Mouse (Mus musculus): ENCODE measurements around the gene Hs3st3b1. TPM values are rescaled to one million over a fixed set of nuclear protein-coding genes. Genes with fewer than 3 reads are reported as not detected.

Hs3st3b1 gene
- polyA plus RNA-seq, 1 experiment from 2014 or later, result 9.6 TPM

- Histone ChIP-seq H3K9me3 (replicated peaks; ENCODE audit: control insufficient read depth, low read length) (no peaks in the 10 kb centered on the region), H3K27ac (ENCODE audit: low read length) (peak overlapping the region; percentile 77), H3K27me3 (ENCODE audit: control insufficient read depth, insufficient read depth, low read length) (0 out of 2 replicates have a peak, but pooled peaks cover 3% of the 10 kb centered on the region), H3K4me1 (ENCODE audit: control insufficient read depth, insufficient read depth, low read length) (peaks cover 21% of the 10 kb centered on the region), H3K36me3 (ENCODE audit: control insufficient read depth, insufficient read depth, low read length) (no peaks in the 10 kb centered on the region), H3K4me2 (ENCODE audit: low read depth, low read length) (no peak overlapping the region), H3K9ac (ENCODE audit: low read length) (peak overlapping the region; percentile 4; the same call in 1 of the 2 replicates), H3K4me3 (replicated peaks; ENCODE audit: low read length) (no peak overlapping the region)
- whole genome bisulfite sequencing, result 38% methylated on average over 7 of the region's 7 CpGs
- ATAC-seq (ENCODE audit: insufficient read depth, low FRiP score), result peak; percentile 51
Measured at GRCm38 (mm10) chr11:63956748-63957147, 34.7 kb upstream of the Hs3st3b1 start.

GRCm38 (mm10) chr11:63953887-63954286, 31.8 kb upstream of the Hs3st3b1 start:
- H3K9ac ChIP-seq (ENCODE audit: low read length), result no peak overlapping the region
- H3K4me1 ChIP-seq (ENCODE audit: control insufficient read depth, insufficient read depth, low read length), result peaks cover 21% of the 10 kb centered on the region
- no peak overlapping the region for H3K4me2 ChIP-seq (ENCODE audit: low read depth, low read length)
- no peak overlapping the region for H3K27ac ChIP-seq (ENCODE audit: low read length)
- H3K36me3 ChIP-seq (ENCODE audit: control insufficient read depth, insufficient read depth, low read length), result no peaks in the 10 kb centered on the region
- 81% methylated on average over 2 of the region's 2 CpGs for WGBS
- no peak for ATAC-seq (ENCODE audit: insufficient read depth, low FRiP score)
- H3K9me3 ChIP-seq (replicated peaks; ENCODE audit: control insufficient read depth, low read length), result no peaks in the 10 kb centered on the region
- H3K4me3 ChIP-seq (replicated peaks; ENCODE audit: low read length), result no peak overlapping the region
- 0 out of 2 replicates have a peak, but pooled peaks cover 3% of the 10 kb centered on the region for H3K27me3 ChIP-seq (ENCODE audit: control insufficient read depth, insufficient read depth, low read length)

- Histone ChIP-seq H3K4me1 (ENCODE audit: control insufficient read depth, insufficient read depth, low read length) (peaks cover 21% of the 10 kb centered on the region), H3K9me3 (replicated peaks; ENCODE audit: control insufficient read depth, low read length) (no peaks in the 10 kb centered on the region), H3K4me3 (replicated peaks; ENCODE audit: low read length) (no peak overlapping the region), H3K9ac (ENCODE audit: low read length) (no peak overlapping the region), H3K4me2 (ENCODE audit: low read depth, low read length) (peak overlapping the region; percentile 37), H3K36me3 (ENCODE audit: control insufficient read depth, insufficient read depth, low read length) (no peaks in the 10 kb centered on the region), H3K27ac (ENCODE audit: low read length) (no peak overlapping the region), H3K27me3 (ENCODE audit: control insufficient read depth, insufficient read depth, low read length) (peaks cover 6% of the 10 kb centered on the region; the same call in 1 of the 2 replicates)
- no peak for ATAC-seq (ENCODE audit: insufficient read depth, low FRiP score)
- WGBS, result 47% methylated on average over 4 of the region's 4 CpGs
Measured at GRCm38 (mm10) chr11:63952743-63953191, 30.7 kb upstream of the Hs3st3b1 start.

- 10% methylated on average over 19 of the region's 19 CpGs for WGBS
- Histone ChIP-seq H3K36me3 (ENCODE audit: control insufficient read depth, insufficient read depth, low read length) (no peaks in the 10 kb centered on the region), H3K4me3 (replicated peaks; ENCODE audit: low read length) (peak overlapping the region; percentile 12; the same call in 1 of the 2 replicates), H3K27ac (ENCODE audit: low read length) (no peak overlapping the region), H3K9ac (ENCODE audit: low read length) (0 out of 2 replicates have a peak overlapping the region, but pooled peaks have one; percentile 36), H3K27me3 (ENCODE audit: control insufficient read depth, insufficient read depth, low read length) (peaks cover 6% of the 10 kb centered on the region; the same call in 1 of the 2 replicates), H3K4me2 (ENCODE audit: low read depth, low read length) (peak overlapping the region; percentile 37), H3K4me1 (ENCODE audit: control insufficient read depth, insufficient read depth, low read length) (peaks cover 21% of the 10 kb centered on the region), H3K9me3 (replicated peaks; ENCODE audit: control insufficient read depth, low read length) (no peaks in the 10 kb centered on the region)
- peak; percentile 76 for ATAC-seq (ENCODE audit: insufficient read depth, low FRiP score)
Measured at GRCm38 (mm10) chr11:63951831-63952631, 29.9 kb upstream of the Hs3st3b1 start.

GRCm38 (mm10) chr11:63948371-63948770, 26.3 kb upstream of the Hs3st3b1 start:
- Histone ChIP-seq H3K9me3 (replicated peaks; ENCODE audit: control insufficient read depth, low read length) (no peaks in the 10 kb centered on the region), H3K9ac (ENCODE audit: low read length) (no peak overlapping the region), H3K4me1 (ENCODE audit: control insufficient read depth, insufficient read depth, low read length) (0 out of 2 replicates have a peak, but pooled peaks cover 7% of the 10 kb centered on the region), H3K36me3 (ENCODE audit: control insufficient read depth, insufficient read depth, low read length) (no peaks in the 10 kb centered on the region), H3K4me3 (replicated peaks; ENCODE audit: low read length) (no peak overlapping the region), H3K27me3 (ENCODE audit: control insufficient read depth, insufficient read depth, low read length) (peaks cover 3% of the 10 kb centered on the region; the same call in 1 of the 2 replicates), H3K4me2 (ENCODE audit: low read depth, low read length) (no peak overlapping the region), H3K27ac (ENCODE audit: low read length) (no peak overlapping the region)
- WGBS, result 81% methylated on average over 11 of the region's 11 CpGs
- no peak for ATAC-seq (ENCODE audit: insufficient read depth, low FRiP score)

GRCm38 (mm10) chr11:63947024-63947423, 24.9 kb upstream of the Hs3st3b1 start:
- H3K9ac ChIP-seq (ENCODE audit: low read length), result no peak overlapping the region
- WGBS, result 80% methylated on average over 2 of the region's 2 CpGs

GRCm38 (mm10) chr11:63943947-63944346, 21.9 kb upstream of the Hs3st3b1 start:
- Histone ChIP-seq H3K4me1 (ENCODE audit: control insufficient read depth, insufficient read depth, low read length) (no peaks in the 10 kb centered on the region), H3K27me3 (ENCODE audit: control insufficient read depth, insufficient read depth, low read length) (peaks cover 3% of the 10 kb centered on the region; the same call in 1 of the 2 replicates), H3K4me2 (ENCODE audit: low read depth, low read length) (no peak overlapping the region), H3K4me3 (replicated peaks; ENCODE audit: low read length) (no peak overlapping the region), H3K9ac (ENCODE audit: low read length) (no peak overlapping the region), H3K27ac (ENCODE audit: low read length) (no peak overlapping the region), H3K36me3 (ENCODE audit: control insufficient read depth, insufficient read depth, low read length) (no peaks in the 10 kb centered on the region), H3K9me3 (replicated peaks; ENCODE audit: control insufficient read depth, low read length) (no peaks in the 10 kb centered on the region)
- ATAC-seq (ENCODE audit: insufficient read depth, low FRiP score), result no peak
- WGBS, result 80% methylated on average over 3 of the region's 3 CpGs

More at GRCm38 (mm10) chr11:63947024-63947423, 24.9 kb upstream of the Hs3st3b1 start:
- Histone ChIP-seq H3K4me1 (ENCODE audit: control insufficient read depth, insufficient read depth, low read length) (no peaks in the 10 kb centered on the region), H3K9me3 (replicated peaks; ENCODE audit: control insufficient read depth, low read length) (no peaks in the 10 kb centered on the region), H3K36me3 (ENCODE audit: control insufficient read depth, insufficient read depth, low read length) (no peaks in the 10 kb centered on the region), H3K27ac (ENCODE audit: low read length) (no peak overlapping the region), H3K27me3 (ENCODE audit: control insufficient read depth, insufficient read depth, low read length) (peaks cover 3% of the 10 kb centered on the region; the same call in 1 of the 2 replicates), H3K4me3 (replicated peaks; ENCODE audit: low read length) (no peak overlapping the region), H3K4me2 (ENCODE audit: low read depth, low read length) (no peak overlapping the region)
- ATAC-seq (ENCODE audit: insufficient read depth, low FRiP score), result no peak

GRCm38 (mm10) chr11:63943268-63943890, 21.3 kb upstream of the Hs3st3b1 start:
- Histone ChIP-seq H3K9ac (ENCODE audit: low read length) (no peak overlapping the region), H3K4me2 (ENCODE audit: low read depth, low read length) (no peak overlapping the region), H3K27ac (ENCODE audit: low read length) (no peak overlapping the region), H3K4me3 (replicated peaks; ENCODE audit: low read length) (no peak overlapping the region), H3K27me3 (ENCODE audit: control insufficient read depth, insufficient read depth, low read length) (peaks cover 2% of the 10 kb centered on the region; the same call in 1 of the 2 replicates), H3K9me3 (replicated peaks; ENCODE audit: control insufficient read depth, low read length) (no peaks in the 10 kb centered on the region), H3K36me3 (ENCODE audit: control insufficient read depth, insufficient read depth, low read length) (no peaks in the 10 kb centered on the region), H3K4me1 (ENCODE audit: control insufficient read depth, insufficient read depth, low read length) (no peaks in the 10 kb centered on the region)
- WGBS, result 90% methylated on average over 13 of the region's 13 CpGs
- no peak for ATAC-seq (ENCODE audit: insufficient read depth, low FRiP score)

GRCm38 (mm10) chr11:63942177-63942576, 20.1 kb upstream of the Hs3st3b1 start:
- H3K27me3 ChIP-seq (ENCODE audit: control insufficient read depth, insufficient read depth, low read length), result no peaks in the 10 kb centered on the region
- no peak overlapping the region for H3K9ac ChIP-seq (ENCODE audit: low read length)
- H3K9me3 ChIP-seq (replicated peaks; ENCODE audit: control insufficient read depth, low read length), result no peaks in the 10 kb centered on the region
- no peak overlapping the region for H3K27ac ChIP-seq (ENCODE audit: low read length)
- no peaks in the 10 kb centered on the region for H3K4me1 ChIP-seq (ENCODE audit: control insufficient read depth, insufficient read depth, low read length)
- ATAC-seq (ENCODE audit: insufficient read depth, low FRiP score), result no peak
- WGBS, result 67% methylated on average over 8 of the region's 8 CpGs
- no peaks in the 10 kb centered on the region for H3K36me3 ChIP-seq (ENCODE audit: control insufficient read depth, insufficient read depth, low read length)
- no peak overlapping the region for H3K4me2 ChIP-seq (ENCODE audit: low read depth, low read length)
- no peak overlapping the region for H3K4me3 ChIP-seq (replicated peaks; ENCODE audit: low read length)

Data from stomach, embryonic 16.5 days (tissue).